Mouse (Mus musculus): ENCODE results near the gene Fam3c. TPM values are rescaled to one million over a fixed set of nuclear protein-coding genes. Genes with fewer than 3 reads are reported as not detected.

Fam3c gene
- polyA plus RNA-seq, 2 experiments: 4.7 to 13.3 TPM

- no peak overlapping the region for H3K27ac ChIP-seq
- H3K9ac ChIP-seq (replicated peaks): no peak overlapping the region
- 3% methylated on average over 21 of the region's 21 CpGs for WGBS (ENCODE audit: insufficient replicate concordance)
- H3K4me3 ChIP-seq (ENCODE audit: insufficient read depth in 1 of 2, low read depth in 2 of 2, low read length in 2 of 2): 0 out of 4 replicates have a peak overlapping the region, but pooled peaks of 1 of the 2 experiments have one; percentile 10
- peaks cover 33% of the 10 kb centered on the region for H3K27me3 ChIP-seq (ENCODE audit: control insufficient read depth, insufficient read depth, low read length)
- ATAC-seq (ENCODE audit: insufficient read depth) (no peak), DNase-seq (ENCODE audit: low read depth in 3 of 3, low spot score in 3 of 3) (no peak)
- H3K4me1 ChIP-seq (replicated peaks; ENCODE audit: control insufficient read depth in 2 of 2, insufficient read depth in 2 of 2, low read length in 1 of 2): no peaks in the 10 kb centered on the region
- H3K4me2 ChIP-seq (ENCODE audit: low read depth): peak overlapping the region; percentile 37
- no peaks in the 10 kb centered on the region for H3K36me3 ChIP-seq (replicated peaks; ENCODE audit: control insufficient read depth, insufficient read depth, low read depth)
- no peaks in the 10 kb centered on the region for H3K9me3 ChIP-seq (ENCODE audit: control insufficient read depth, low read length)
- TF ChIP-seq CTCF (IDR thresholded peaks at IDR 0.05; ENCODE audit: low read depth) (no peak), EP300 (IDR thresholded peaks at IDR 0.05; ENCODE audit: low read depth) (no peak)
Measured at GRCm38 (mm10) chr6:22289461-22290021, 66.5 kb downstream of the Fam3c start.

GRCm38 (mm10) chr6:22288737-22289460 is 67.1 kb downstream of the Fam3c start:
- no peak overlapping the region for H3K27ac ChIP-seq
- DNase-seq (ENCODE audit: low read depth in 3 of 3, low spot score in 3 of 3) (no peak), ATAC-seq (ENCODE audit: insufficient read depth) (no peak)
- no peak overlapping the region for H3K9ac ChIP-seq (replicated peaks)
- no peak for TF ChIP-seq EP300 (IDR thresholded peaks at IDR 0.05; ENCODE audit: low read depth)
- peak; percentile 15; the same call in 1 of the 2 replicates for TF ChIP-seq CTCF (IDR thresholded peaks at IDR 0.05; ENCODE audit: low read depth)
- H3K27me3 ChIP-seq (ENCODE audit: control insufficient read depth, insufficient read depth, low read length): peaks cover 33% of the 10 kb centered on the region
- no peaks in the 10 kb centered on the region for H3K9me3 ChIP-seq (ENCODE audit: control insufficient read depth, low read length)
- peak overlapping the region; percentile 37 for H3K4me2 ChIP-seq (ENCODE audit: low read depth)
- peak overlapping the region; percentile 10 to 11; a peak in 2 of 4 replicates for H3K4me3 ChIP-seq (ENCODE audit: insufficient read depth in 1 of 2, low read depth in 2 of 2, low read length in 2 of 2)
- WGBS (ENCODE audit: insufficient replicate concordance): 1% methylated on average over 38 of the region's 38 CpGs
- H3K36me3 ChIP-seq (replicated peaks; ENCODE audit: control insufficient read depth, insufficient read depth, low read depth): no peaks in the 10 kb centered on the region
- no peaks in the 10 kb centered on the region for H3K4me1 ChIP-seq (replicated peaks; ENCODE audit: control insufficient read depth in 2 of 2, insufficient read depth in 2 of 2, low read length in 1 of 2)

GRCm38 (mm10) chr6:22288004-22288736 is 67.9 kb downstream of the Fam3c start, which contains the start of gene Wnt16:
Gene Wnt16, plus strand, starts transcription at chr6:22288227.
- Histone ChIP-seq H3K36me3 (replicated peaks; ENCODE audit: control insufficient read depth, insufficient read depth, low read depth) (no peaks in the 10 kb centered on the region), H3K9ac (replicated peaks) (no peak within 1 kb of the TSS), H3K27ac (no peak within 1 kb of the TSS), H3K27me3 (ENCODE audit: control insufficient read depth, insufficient read depth, low read length) (peaks cover 33% of the 10 kb centered on the region), H3K4me3 (ENCODE audit: insufficient read depth in 1 of 2, low read depth in 2 of 2, low read length in 2 of 2) (peak within 1 kb of the TSS in 1 of 2 experiments; percentile 11; a peak in 2 of 4 replicates), H3K9me3 (ENCODE audit: control insufficient read depth, low read length) (no peaks in the 10 kb centered on the region), H3K4me1 (replicated peaks; ENCODE audit: control insufficient read depth in 2 of 2, insufficient read depth in 2 of 2, low read length in 1 of 2) (no peaks in the 10 kb centered on the region), H3K4me2 (ENCODE audit: low read depth) (peak within 1 kb of the TSS; percentile 37)
- no peak for TF ChIP-seq CTCF (IDR thresholded peaks at IDR 0.05; ENCODE audit: low read depth)
- no peak for TF ChIP-seq EP300 (IDR thresholded peaks at IDR 0.05; ENCODE audit: low read depth)
- DNase-seq (ENCODE audit: low read depth in 3 of 3, low spot score in 3 of 3) (no peak), ATAC-seq (ENCODE audit: insufficient read depth) (no peak)
- 4% methylated on average over 20 of the region's 20 CpGs for WGBS (ENCODE audit: insufficient replicate concordance)

DNA sequence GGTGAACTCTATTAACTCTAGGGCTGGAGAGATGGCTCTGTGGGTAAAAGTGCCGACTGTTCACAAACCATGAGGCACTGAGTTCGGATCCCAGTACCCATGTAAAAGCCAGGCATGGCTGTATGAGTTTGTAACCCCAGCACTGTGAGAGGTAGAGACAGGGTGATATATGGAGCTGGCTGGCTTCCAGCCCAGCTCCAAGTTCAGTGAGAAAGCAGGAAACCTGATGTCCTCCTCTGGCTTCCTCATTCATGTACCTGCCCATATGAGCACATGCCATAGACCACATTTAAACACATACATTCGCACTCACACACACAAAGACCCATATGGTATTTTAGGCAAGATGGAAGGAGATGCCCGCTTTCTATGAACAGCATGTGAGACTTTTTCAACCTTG is 73.6 kb downstream of the Fam3c start:
- WGBS (ENCODE audit: insufficient replicate concordance): 55% methylated on average over 4 of the region's 4 CpGs
- no peak overlapping the region for H3K4me2 ChIP-seq (ENCODE audit: low read depth)
- H3K4me1 ChIP-seq (replicated peaks; ENCODE audit: control insufficient read depth in 2 of 2, insufficient read depth in 2 of 2, low read length in 1 of 2): no peaks in the 10 kb centered on the region
- no peak overlapping the region for H3K27ac ChIP-seq
- DNase-seq (ENCODE audit: low read depth in 3 of 3, low spot score in 3 of 3) (no peak), ATAC-seq (ENCODE audit: insufficient read depth) (no peak)
- H3K4me3 ChIP-seq (ENCODE audit: insufficient read depth in 1 of 2, low read depth in 2 of 2, low read length in 2 of 2): no peak overlapping the region
- H3K27me3 ChIP-seq (ENCODE audit: control insufficient read depth, insufficient read depth, low read length): peaks cover under 1% of the 10 kb centered on the region; the same call in 1 of the 2 replicates
- H3K9ac ChIP-seq (replicated peaks): no peak overlapping the region
- no peaks in the 10 kb centered on the region for H3K9me3 ChIP-seq (ENCODE audit: control insufficient read depth, low read length)
- H3K36me3 ChIP-seq (replicated peaks; ENCODE audit: control insufficient read depth, insufficient read depth, low read depth): no peaks in the 10 kb centered on the region
- TF ChIP-seq CTCF (IDR thresholded peaks at IDR 0.05; ENCODE audit: low read depth) (no peak), EP300 (IDR thresholded peaks at IDR 0.05; ENCODE audit: low read depth) (no peak)
